Mouse (Mus musculus) forelimb bud, embryonic 11.5 days (tissue): ENCODE measurements around the gene Prkg1.

Experiments
- DNase-seq: peaks from one replicate; pipeline ENCODE4 v3.0.0-alpha.2; 2012; ENCODE audit warnings: low read depth, low spot score

Gene Prkg1

DNA sequence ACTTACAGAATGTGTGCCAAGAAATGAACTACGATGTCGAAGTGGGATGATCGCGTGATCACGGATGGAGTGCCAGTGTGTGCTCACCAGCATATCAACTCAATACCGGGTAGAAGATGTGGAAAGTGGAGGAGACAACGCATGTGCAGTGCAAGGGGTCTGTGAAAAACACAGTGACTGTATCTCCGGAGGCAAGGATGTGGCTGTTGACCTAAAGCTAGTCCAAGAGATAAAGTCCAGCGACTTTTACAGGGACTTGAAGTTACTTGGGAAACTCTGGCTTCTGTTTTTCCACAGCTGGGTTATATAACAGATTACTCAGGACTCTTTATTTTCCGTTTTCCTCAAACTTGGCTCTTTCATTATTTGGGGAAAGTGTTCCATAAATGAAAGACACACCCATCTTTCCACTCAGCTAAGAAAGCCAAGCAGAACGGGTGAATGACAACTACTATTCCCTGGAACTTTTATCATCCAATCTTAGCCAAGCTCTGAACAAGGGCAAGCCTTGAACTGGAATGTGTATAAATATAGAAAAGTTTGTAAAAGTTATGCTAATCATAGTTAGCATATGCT, 699.5 kb downstream of the Prkg1 start:
- DNase-seq: no peak

DNA sequence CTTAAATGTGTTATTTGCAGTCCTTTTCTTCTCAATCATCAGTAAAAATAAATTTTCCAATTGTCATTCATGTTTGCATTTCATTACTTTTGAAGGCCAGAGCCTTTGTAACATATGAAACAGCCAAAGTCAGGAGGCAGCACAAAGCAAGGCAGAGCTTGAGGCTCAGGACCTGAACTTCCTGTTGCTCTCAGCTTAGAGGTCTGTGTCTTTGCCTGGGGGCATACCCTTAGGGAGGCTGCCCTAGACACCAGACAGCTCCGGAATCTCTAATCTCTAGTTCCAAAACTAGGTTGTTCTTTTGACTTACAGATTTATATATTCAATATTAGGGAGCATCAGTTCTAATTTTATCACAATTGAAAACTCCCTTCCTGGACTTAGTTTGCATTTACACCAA, 700.1 kb downstream of the Prkg1 start:
- DNase-seq: no peak

DNA sequence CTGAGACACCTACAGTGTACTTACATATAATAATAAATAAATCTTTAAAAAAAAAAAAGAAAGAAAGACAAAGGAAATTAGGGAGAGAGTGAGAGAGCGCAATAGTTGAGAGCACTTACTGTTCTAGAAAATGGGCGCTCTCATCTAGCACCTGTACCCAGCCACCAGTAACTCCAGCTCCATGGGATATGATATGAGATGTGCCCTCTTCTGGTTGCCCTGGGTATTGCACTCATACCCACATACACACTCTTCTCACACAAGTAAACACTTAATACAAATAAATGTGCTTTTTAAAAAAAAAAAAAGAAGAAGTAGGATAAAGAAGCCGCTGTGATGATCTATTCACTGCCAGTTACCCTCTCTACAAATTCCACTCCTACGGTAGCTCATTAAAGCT, 718.2 kb downstream of the Prkg1 start:
- DNase-seq: no peak

DNA sequence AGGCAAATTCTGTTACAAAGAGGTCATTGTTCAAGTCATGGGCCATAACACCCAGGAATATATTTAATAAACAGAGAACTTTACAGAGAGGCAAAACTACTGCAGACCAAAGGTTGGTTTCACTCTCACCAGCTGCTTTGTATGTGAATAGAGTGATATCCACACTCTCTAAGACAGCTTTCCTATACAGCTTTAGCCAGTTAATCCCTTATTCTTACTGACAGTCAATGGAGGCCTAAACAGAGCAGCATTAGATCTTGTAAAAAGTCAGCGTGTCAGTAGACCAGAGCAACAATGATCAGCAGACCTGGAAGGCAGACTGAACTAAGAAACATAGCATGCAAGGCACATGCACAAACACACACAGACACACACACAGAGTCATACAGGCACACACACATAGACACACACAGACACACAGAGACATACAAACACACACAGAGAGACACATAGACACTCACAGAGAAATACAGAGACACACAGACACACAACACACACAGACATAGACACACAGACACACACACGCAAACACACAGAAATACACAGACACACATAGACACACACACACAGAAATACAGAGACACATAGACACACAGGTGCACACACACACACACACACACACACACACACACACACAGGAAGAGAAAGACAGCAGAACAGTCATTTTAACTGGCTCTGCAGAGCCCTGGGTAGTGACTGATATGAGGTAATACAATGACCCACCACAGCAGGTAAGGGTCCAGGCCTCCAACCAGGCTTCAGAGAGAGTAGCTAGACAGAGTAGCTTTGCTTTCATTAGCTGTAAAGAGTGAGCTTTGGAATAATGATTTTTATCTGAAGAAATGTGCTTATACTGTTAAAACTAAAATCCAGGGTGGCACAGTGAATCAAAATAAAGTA, 723.6 kb downstream of the Prkg1 start:
- no peak for DNase-seq

DNA sequence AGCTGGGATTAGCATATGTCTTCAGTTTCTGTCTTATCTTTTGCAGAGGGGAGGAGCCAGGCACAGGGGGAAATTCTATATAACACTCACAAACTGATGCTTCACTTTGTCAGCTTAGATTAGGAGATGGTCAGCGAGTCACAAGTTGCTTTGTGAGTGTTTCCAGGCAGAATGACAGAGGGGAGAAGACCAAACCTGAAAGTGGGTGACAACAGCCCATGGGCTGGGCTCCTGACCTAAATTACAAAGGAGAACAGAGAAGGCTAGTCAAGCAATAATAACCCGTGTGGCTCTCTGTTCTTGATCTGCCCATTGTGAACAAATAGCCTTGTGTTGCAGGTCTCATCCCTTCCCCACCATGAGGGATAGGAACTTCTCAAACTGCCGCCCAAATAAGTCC, 725.9 kb downstream of the Prkg1 start:
- DNase-seq: no peak

DNA sequence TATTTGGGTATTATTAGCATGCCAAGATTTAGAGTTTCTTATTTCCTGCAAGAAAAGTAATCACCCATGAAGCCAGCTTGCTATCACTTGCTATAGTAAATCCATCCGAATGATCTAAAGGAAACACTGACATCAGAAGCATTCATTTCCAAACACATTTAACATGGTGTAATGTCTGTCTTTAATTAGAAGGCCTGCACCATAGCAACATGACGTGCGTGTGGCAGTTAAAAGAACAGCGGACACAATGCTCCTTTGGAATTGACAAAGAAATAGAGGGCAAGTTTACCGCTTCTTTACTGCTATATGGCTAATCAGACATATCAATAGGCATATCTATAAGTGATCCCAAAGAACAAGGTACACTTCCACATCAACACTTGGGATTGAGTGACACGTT, 733.2 kb downstream of the Prkg1 start:
- DNase-seq: peak; percentile 11

DNA sequence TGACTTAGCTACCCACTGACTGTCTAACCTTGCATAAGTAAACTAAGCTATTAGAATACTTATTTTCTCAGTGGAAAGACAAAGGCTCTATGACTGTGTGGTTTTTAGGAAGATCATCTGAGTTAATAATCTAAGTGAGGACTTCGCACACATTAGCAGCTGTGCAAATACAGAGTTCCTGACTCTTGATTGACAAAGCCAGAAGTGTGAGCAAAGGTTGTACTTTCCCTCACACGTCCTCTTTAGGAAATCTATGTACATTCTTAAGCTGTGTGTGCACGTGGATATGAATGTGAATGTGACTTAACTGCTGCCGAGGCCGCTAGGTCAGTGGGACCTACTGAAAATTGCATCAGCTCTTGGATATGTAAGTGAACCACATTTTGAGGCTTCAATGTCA, 738.0 kb downstream of the Prkg1 start:
- no peak for DNase-seq

DNA sequence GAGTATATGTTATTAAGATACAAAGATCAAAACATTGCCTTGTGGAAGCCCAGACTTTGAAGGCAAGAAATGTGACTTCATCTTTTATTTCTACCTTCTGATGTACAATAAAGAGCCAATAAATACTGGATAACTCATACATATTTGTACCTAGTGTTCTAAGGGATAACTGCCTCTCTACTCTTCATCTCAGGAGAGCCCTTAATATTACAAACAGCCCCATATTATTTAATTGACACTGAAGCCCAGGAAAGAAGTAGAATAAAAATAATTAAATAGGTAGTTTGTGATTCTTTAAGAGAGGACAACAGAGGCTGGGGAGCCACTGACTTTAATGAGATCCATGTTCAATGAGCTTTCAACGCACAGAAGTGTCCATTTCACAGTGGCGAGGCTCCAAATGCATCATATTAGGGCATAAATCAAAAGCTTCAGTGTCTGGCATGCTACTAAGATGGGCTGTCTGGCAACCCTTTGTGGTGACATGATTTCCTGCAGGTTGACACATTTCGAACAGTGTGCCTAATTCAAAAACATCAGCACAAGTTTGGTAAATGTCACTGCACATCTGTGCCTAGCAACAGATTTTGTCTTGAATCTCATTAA, 753.2 kb downstream of the Prkg1 start:
- DNase-seq: no peak

DNA sequence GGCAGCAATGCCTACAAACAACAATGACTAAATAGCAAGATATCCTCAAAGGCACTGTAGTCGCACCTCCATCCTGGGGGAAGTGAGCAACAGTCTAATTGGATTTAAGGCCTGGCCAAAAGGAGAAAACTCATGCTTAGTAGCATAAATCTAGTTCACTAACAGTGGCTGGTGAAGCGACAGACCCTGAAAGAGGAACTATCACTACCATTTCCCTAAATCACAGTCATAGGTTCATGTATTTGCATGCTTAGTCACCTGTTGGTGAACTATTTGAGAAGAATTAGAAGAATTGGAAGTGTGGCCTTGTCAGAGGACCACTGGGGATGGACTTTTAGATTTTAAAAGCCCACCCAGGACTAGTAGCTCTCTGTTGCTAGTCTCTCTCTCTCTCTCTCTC, 766.3 kb downstream of the Prkg1 start:
- no peak for DNase-seq

DNA sequence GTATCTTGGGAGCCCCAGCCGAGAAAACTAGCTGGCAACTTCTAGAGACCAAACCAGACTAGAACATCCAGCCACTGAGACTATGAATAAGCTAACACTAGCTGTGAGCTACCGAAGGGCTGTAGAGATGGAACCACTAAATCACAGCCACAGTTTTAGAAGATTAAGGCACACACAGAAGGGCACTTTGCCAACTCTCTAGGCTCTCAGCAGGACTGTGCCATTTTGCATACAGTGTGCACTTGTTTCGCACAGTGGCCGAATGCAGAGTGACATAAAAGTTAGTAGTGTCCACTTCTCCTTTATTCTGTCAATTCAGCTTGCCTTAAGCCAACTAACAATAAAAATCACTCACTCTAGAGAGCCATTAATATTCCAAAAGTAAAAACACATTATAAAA, 774.4 kb downstream of the Prkg1 start:
- no peak for DNase-seq

DNA sequence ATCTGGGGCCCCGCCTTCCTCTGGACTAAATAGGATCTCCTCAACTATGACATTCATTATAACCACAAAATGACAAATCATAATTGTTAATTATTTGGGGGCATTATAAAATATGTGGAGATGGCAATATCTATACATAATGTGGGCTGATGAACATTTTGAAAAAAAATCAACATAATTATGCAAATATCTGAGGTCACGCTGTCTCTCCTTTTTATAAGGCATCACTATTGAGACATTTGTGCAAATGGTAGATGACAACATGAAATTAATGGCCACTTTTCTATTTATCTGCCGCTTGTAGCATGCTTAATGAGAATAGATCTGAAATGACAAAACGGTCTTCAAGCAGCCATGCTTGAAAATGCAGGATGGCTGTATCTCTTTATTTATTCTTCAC, 782.4 kb downstream of the Prkg1 start:
- no peak for DNase-seq

DNA sequence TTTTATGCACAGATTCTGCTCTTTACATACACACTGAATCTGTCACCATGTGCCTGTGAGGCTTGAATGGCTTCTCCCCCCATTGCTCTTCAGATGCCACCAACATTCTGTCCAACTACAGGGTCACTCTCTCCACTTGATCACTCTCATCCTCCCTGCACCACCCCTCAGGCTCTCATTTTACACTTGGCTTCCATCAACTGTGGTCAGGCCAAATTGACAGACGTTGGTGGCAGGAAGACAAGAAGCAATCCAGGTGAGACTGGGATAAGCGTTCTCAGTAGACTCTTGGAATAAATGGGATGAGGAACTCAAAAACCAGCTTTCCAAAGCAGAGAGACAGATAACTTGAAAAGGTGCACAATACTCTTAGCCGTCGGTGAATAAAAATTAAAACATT, 786.7 kb downstream of the Prkg1 start:
- DNase-seq: no peak

DNA sequence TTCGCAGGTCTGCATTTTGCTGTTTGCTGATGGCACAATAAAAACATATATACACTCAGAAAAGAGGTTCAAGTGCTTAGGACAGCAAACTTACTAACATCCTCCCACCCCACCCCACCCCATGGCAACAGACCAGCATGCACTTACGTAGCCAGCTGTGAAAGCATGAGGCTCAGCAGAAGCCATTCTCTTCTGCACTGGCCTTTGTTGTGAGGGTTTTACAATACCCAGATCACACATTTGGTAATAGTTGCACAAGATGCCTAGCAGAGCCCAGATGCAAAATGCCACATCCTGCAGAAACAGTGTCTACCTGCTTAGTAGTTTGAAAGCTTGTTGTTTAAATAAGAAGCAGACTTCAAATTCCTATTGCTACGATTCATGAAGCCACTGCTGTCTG, 814.2 kb downstream of the Prkg1 start:
- DNase-seq: no peak

DNA sequence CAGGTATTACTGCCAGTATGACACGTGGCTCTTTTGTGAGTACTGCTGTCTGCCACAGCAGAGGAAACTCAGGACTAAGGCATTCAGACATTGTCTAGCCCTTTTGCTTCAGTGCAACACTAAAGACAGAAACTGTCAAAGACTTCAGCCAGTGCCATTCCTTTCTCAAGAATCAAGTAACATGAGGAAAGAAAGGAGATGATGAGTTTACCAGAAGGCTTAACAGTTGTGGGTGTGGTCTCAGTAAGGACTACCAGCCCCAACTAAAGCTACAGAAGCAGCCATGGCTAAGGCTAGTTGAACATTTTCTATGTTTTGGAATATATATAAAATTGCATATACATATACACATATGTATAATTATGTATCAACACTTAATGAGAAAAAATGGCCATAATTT, 816.6 kb downstream of the Prkg1 start:
- DNase-seq: peak; percentile 24

DNA sequence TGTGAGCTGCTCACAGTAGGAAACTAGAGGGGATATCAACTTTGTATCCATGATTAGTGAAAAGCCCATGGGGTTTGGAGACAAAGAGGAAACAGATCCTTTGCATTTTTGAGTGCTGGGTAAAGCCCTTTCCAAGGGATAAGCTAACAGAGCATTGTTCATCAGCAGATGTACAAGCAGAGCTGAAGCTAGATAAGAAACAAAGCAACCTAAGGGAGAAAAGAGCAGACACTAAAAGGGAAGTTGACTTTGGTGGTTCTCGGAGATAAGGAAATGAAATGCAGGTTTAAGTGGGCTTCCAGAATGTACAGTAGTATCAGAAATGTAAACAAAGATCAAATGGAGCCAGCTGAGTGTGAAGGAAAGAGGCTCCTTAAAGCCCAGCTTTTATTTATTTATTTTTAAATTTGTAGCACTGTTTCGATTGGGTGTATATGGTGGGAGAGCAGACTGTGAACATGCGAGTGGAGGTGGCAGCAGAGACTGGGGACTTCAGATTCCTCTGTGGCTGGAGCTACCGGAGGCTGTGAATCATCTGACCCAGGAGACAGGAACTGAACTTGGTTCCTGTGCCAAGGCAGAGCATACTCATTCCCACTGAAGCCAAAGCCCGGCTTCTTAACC, 822.4 kb downstream of the Prkg1 start:
- no peak for DNase-seq

DNA sequence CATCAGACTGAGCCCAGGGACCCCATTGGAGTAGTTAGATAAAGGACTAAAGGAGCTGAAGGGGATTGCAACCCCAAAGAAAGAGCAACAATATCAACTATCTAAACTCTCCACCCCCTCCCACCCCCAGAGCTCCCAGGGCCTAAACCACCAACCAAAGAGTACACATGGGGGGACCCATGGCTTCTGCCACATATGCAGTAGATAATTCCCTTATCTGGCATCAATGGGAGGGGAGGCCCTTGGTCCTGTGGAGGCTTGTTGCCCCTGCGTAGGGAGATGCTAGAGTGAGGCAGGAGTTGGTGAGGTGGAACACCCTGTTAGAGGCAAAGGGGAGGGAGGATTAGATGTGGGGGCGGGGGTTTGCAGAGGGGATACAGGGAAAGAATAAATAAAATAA, 826.8 kb downstream of the Prkg1 start:
- no peak for DNase-seq

DNA sequence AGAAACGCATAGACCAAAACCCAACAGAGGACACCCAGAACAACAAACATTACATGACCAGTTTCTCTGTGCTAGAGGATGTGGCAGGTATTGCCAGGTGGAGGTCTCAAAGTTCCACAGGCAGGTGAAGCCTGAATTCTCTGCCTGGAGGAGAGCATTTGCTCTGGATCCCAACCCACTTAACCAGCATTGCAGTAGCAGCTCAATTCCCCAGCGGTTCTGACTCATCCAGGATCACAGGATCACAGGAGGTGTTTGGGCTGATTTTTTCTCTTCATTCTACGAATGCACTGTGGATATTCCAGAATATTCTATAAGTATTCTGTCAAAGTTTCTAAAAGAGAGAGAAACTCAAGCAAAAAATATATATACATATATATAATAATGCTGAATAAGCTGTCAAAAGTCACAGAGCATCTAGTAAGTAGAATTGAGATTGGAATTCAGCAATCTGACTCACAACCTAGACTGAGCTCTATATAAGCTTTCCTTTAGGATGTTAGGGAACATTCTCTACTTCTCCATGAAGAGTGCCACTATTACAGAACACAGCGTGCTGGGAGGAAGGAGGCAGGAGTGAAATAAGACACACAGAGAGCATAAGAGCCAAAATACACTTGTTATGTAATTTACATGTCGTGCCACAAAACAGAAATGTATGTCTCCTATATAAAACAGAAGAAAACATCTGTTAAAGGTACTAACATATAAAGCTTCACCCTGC, 833.2 kb downstream of the Prkg1 start:
- no peak for DNase-seq

DNA sequence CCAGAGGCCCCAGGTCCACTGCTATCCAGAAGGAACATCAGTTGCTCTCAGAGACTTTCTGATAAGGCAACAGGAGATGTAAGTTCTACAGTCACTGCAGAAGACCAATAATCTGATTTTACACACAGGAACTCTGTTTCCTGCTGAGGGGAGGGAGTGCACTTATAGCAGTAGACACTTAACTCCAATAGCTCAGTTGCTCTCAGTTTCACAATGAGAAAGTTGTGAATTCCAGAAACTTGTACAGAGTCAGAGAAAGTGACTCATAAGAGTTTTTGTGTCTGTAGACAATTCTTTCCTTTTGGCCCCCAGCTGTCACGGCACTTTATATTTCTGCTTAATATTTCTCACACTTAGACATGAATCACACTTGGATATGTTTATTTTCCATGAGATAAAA, 840.8 kb downstream of the Prkg1 start:
- DNase-seq: no peak

DNA sequence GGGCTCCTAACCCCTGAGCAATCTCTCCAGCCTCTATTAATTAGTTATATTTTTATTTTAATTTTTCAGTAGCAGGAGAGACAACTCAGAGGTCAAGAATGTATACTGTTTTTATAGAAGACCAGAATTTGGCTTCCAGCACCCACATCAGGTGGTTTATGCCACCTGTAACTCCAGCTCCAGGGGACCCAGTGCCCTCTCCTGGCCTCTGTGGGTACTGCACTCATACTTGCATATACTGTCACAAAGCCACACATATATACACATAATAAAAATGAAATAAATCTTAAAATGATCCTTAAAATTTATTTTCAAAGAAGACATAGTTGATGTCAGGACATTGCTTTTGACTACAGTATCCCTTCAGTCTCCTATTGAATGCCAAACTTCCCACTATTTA, 862.5 kb downstream of the Prkg1 start:
- DNase-seq: no peak

DNA sequence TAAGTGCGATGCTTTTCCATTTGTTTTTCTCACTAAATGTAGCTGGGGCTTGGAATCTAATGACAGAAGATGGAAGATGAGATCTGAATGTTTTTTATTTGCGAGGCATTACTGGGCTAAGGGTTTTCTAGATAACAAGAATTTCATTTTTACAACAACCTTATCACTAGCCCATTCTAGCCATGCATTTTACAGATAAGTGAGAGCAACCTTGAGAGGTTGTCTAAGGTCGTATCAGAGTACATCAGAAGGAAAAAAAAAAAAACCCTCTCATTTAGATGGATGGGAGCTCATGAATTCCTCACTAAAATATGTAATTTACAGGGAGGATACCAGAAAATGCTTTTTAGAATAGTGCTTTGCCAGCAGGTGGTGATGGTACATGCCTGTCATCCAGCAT, 863.8 kb downstream of the Prkg1 start:
- DNase-seq: no peak

DNA sequence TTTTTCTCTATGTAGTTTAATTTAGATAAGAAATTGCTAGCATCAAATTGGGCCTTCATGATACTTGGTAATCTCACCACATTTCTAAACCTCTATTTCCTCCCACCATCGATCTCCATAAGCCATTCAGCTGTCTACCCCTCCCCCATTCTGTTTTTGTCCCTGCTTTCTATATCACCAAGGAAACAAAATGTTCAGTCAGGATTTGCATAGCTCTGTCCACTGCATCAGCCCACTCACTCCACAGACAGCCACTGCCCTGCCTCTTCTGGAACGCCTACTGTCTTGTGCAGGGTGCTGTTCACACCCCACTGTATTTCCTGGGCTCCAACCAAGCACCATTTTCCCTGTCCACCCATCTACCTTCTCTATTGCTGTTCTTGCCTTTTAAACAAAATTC, 874.5 kb downstream of the Prkg1 start:
- DNase-seq: peak; percentile 52

DNA sequence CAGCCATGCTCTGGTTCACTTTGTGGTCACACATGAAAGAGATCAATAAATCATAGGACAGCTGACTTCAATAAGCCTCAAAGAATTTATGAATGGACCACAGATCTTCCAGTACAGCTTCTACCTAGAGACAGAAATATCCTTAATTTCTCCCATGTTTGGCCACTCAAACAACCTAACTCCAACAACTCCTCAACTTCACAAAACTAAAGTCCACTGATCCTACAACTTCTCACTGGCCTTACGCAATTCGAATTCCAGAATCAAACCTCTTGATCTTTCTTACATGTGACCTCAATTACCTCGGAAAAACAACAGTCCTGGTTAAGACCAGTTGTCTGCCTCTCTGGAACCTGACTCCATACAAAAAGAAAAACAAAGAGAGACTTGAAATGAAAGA, 875.0 kb downstream of the Prkg1 start:
- peak; percentile 58 for DNase-seq
